Mouse (Mus musculus) CD4-positive naive resting alpha-beta T cell, adult 76 days (primary cell): Measurements from ENCODE around the gene Gm4070. TPM values are rescaled to one million over a fixed set of nuclear protein-coding genes. Genes with fewer than 3 reads are reported as not detected.

ENCODE experiments used
- total RNA-seq: library from RNA; stranded (reverse); gene quantifications from one replicate; pipeline ENCODE4 v1.2.4, GENCODE M21; 2023

The Gm4070 gene
- 46.3 TPM for total RNA-seq

DNA sequence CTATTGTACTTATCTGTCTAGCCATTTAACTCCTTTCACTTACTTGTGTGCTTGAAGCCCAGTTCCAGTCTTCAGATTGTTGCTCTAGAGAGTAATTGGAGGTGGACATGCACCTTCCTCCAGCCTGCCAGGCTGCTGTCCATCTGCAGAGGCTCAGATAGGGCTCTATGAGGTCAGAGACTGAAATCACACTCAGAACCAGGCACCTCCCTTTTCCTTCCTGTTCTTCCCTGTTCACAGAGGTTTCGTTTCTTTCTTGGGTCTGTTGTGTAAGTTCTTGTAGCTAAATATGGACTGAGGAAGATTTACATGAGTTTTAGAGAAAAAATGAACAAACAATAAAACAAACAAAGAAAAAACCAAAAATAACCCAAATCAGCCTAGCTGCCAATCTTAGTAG lies at the start of gene Gm4070:
Gm4070 (minus strand) TSS at position 156 of the 400 bp plus-strand sequence.

Other genes with a start within 250 kb of the Gm4070 start
- gene Ilk, start 217.4 kb downstream of the Gm4070 start, total RNA-seq: 91.8 TPM
- gene Rrp8, start 216.6 kb downstream of the Gm4070 start, total RNA-seq: 22.4 TPM
- gene Taf10, start 209.6 kb downstream of the Gm4070 start, total RNA-seq: 182 TPM
- gene Tpp1, start 201.7 kb downstream of the Gm4070 start, total RNA-seq: 64.8 TPM
- gene Dchs1, start 166.3 kb downstream of the Gm4070 start, total RNA-seq: not detected
- 43.1 TPM for gene Mrpl17, start 142.9 kb downstream of the Gm4070 start, total RNA-seq